In the genomic region with DNA sequence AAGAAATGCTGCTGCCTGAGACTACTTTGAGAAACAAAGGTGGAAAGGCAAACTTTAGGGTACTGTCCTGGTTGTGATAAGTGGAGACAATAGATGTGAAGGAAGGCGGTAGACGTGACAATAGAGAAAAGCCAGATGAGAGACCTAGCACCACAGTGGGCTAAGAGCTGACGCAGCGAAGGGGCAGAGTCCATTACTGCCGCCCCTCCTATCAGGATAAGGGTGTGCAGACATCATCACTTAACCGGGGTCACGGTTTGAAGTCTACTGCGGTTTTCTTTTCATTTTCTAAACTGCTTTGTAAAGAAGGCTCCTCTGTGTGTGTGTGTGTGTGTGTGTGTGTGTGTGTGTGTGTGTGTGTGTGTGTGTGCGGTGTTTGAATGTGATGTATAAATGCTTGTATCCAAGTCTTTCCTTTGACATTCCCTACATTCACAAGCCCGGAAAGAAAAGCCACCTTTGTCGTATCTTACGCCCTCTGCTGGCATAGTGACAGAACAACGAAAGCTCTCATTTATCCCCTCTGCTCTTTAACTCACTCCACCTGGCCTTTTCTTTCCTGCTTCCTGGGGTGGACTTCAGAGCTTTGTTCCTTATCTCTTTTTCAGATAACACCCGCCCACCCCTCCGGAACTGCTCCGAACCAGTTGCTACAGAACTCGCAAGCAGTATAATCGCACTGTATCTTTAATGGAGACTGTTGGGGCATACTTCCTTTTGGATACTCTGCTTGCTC, we compare ENCODE assay signal across 9 mouse cellular contexts. TPM values are rescaled to one million over a fixed set of nuclear protein-coding genes. Genes with fewer than 3 reads are reported as not detected.
DNase-seq lines count a peak whose midpoint lies in the region; ATAC-seq lines count a peak whose summit lies in the region.
"Had no signal": no experiment of that assay in that cellular context is flagged by ENCODE, and none has a peak within 500 bp of the region (broad histone marks: within the 10 kb centered on the region; RNA-seq: fewer than 3 reads in every experiment).

No protein-coding gene starts in this region.

- 0 out of 2 replicates have a peak, but pooled peaks cover 1% of the 10 kb centered on the region for H3K27me3 ChIP-seq in intestine, embryonic 14.5 days (replicated peaks; ENCODE audit: control insufficient read depth, insufficient read depth, low read length)

- intact Hi-C loops in gastrocnemius, postnatal 36 days (cut with DNase I), result no loop called here

- no peaks in the 10 kb centered on the region for H3K4me1 ChIP-seq in intestine, embryonic 14.5 days (replicated peaks; ENCODE audit: control insufficient read depth, insufficient read depth, low read length)

- H3K4me2 ChIP-seq in intestine, embryonic 14.5 days (ENCODE audit: low read length), result peak overlapping the region; percentile 4; the same call in 1 of the 2 replicates

- ATAC-seq in frontal cortex, adult (ENCODE audit: low TSS enrichment), result peak; percentile 57; the same call in 1 of the 2 replicates
- peak; percentile 27; the same call in 1 of the 2 replicates for ATAC-seq in intestine, embryonic 14.5 days (replicated peaks; ENCODE audit: low FRiP score, low TSS enrichment, low read depth)
- 0 out of 2 replicates have a peak, but pooled peaks have one; percentile 38 for ATAC-seq in megakaryocyte, adult 5-6 weeks (ENCODE audit: poor library complexity, severe bottlenecking)

- no peak overlapping the region for H3K9ac ChIP-seq in intestine, embryonic 14.5 days (ENCODE audit: low read length)

- 55% methylated on average over 18 of the region's 18 CpGs for WGBS in intestine, embryonic 14.5 days

- H3K36me3 ChIP-seq in intestine, embryonic 14.5 days (ENCODE audit: control insufficient read depth, insufficient read depth, low read length), result no peaks in the 10 kb centered on the region

- H3K27ac ChIP-seq in intestine, embryonic 14.5 days (ENCODE audit: low read depth), result no peak overlapping the region

- H3K4me3 ChIP-seq in intestine, embryonic 14.5 days (ENCODE audit: low read depth, low read length), result no peak overlapping the region

- H3K9me3 ChIP-seq in intestine, embryonic 14.5 days (ENCODE audit: control insufficient read depth, low read length), result no peaks in the 10 kb centered on the region

- no peak for DNase-seq in frontal cortex, postnatal 10 days (ENCODE audit: low spot score in 2 of 2)
- peak; percentile 6 for DNase-seq in A20 (ENCODE audit: low read depth, low spot score)
- peak; percentile 48 to 58 for DNase-seq in cerebellum, postnatal 10 days
- DNase-seq in intestine, embryonic 14.5 days (ENCODE audit: low spot score), result no peak
- DNase-seq in urinary bladder, postnatal 36 days (ENCODE audit: low spot score in 2 of 2), result no peak
- DNase-seq in gastrocnemius, postnatal 36 days, result no peak

RNA-seq across cellular contexts. Expression of gene Frmd7, which starts 17.7 kb away (rescaled TPM):
- not detected in 2 replicates for polyA plus RNA-seq in intestine, embryonic 14.5 days (2014; fragmentation: Nextera tagmentation; extraction: Ambion mirVana)
- total RNA-seq in megakaryocyte, adult 5-6 weeks (2015), result not detected in 2 replicates
- not detected in 2 replicates for total RNA-seq in megakaryocyte, adult 5-6 weeks (2017)
- under 1 TPM; 0.41 to 0.44 TPM for total RNA-seq in gastrocnemius, postnatal 36 days (2021)
- total RNA-seq: heart, postnatal 14 days had no signal

Comparison
In these comparisons a context has a peak if more than half of its experiments do, and no peak if none do; other contexts are left out.
1. DNase-seq: peak in A20 (single experiment) and cerebellum, postnatal 10 days (2 of 2); none in frontal cortex, postnatal 10 days (0 of 2), intestine, embryonic 14.5 days (single experiment), urinary bladder, postnatal 36 days (0 of 2) and gastrocnemius, postnatal 36 days (0 of 2).
2. Peak in every context shown above with its lines, with median percentiles within 50 percentile points of each other: ATAC-seq.